Mouse (Mus musculus) MEL (cell line): ENCODE data around the gene Mrpl9.

Experiments
- ELF1 ChIP-seq: IDR thresholded peaks from 2 replicates; pipeline ENCODE4 v1.6.1; 2014; ENCODE audit warnings: low read depth, mild to moderate bottlenecking, inconsistent platforms, low read length, improper control_type of control experiment, moderate library complexity
- EP300 ChIP-seq, 2 experiments: IDR thresholded peaks; 2 replicates each; pipeline ENCODE4 v1.6.1; 2011; ENCODE audit warnings: improper control_type of control experiment in 2 of 2, low read length in 2 of 2, low read depth in 1 of 2, mild to moderate bottlenecking in 1 of 2
- ETS1 ChIP-seq: IDR thresholded peaks from 2 replicates; pipeline ENCODE4 v1.6.1; 2012; ENCODE audit warnings: low read depth, mild to moderate bottlenecking, inconsistent platforms, low read length, improper control_type of control experiment, moderate library complexity
- KAT2A ChIP-seq: conservative IDR thresholded peaks from 2 replicates; pipeline ENCODE4 v1.6.1; 2012; ENCODE audit warnings: low read depth, low read length, improper control_type of control experiment, inconsistent platforms
- MAX ChIP-seq: IDR thresholded peaks from 2 replicates; pipeline ENCODE4 v1.6.1; 2011; ENCODE audit warnings: low read length, improper control_type of control experiment
- POLR2A ChIP-seq, 2 experiments: IDR thresholded peaks; 2 replicates each; pipeline ENCODE4 v1.6.1; 2011 to 2012; ENCODE audit warnings: low read length in 2 of 2, mild to moderate bottlenecking in 2 of 2, control low read depth in 1 of 2, improper control_type of control experiment in 1 of 2, low read depth in 1 of 2, moderate library complexity in 1 of 2; ENCODE audit not compliant: control insufficient read depth in 1 of 2, insufficient read depth in 1 of 2, poor library complexity in 1 of 2
- TAL1 ChIP-seq: IDR thresholded peaks from 2 replicates; pipeline ENCODE4 v1.6.1; 2012; ENCODE audit warnings: mild to moderate bottlenecking, inconsistent platforms, low read length, moderate library complexity, mixed read lengths
- TBP ChIP-seq: IDR thresholded peaks from 2 replicates; pipeline ENCODE4 v1.8.0; 2011; ENCODE audit warnings: low read depth, low read length, improper control_type of control experiment
- USF1 ChIP-seq: IDR thresholded peaks from 2 replicates; pipeline ENCODE4 v1.6.1; 2014; ENCODE audit warnings: low read depth, mild to moderate bottlenecking, inconsistent platforms, low read length, improper control_type of control experiment, moderate library complexity
- ZKSCAN1 ChIP-seq: IDR thresholded peaks from 2 replicates; pipeline ENCODE4 v1.6.1; 2012; ENCODE audit warnings: low read depth, mild to moderate bottlenecking, inconsistent platforms, low read length, improper control_type of control experiment, moderate library complexity
- ZMIZ1 ChIP-seq: IDR thresholded peaks from 2 replicates; pipeline ENCODE4 v1.6.1; 2012; ENCODE audit warnings: low read depth, mild to moderate bottlenecking, inconsistent platforms, low read length, improper control_type of control experiment, moderate library complexity

- TF ChIP-seq POLR2A (IDR thresholded peaks at IDR 0.05; ENCODE audit: control insufficient read depth in 1 of 2, insufficient read depth in 1 of 2, low read depth in 1 of 2, low read length in 2 of 2, poor library complexity in 1 of 2): no peak
- no peak for TF ChIP-seq EP300 (IDR thresholded peaks at IDR 0.05; ENCODE audit: low read depth in 1 of 2, low read length in 2 of 2)
- TF ChIP-seq ZMIZ1: no peak
- no peak for TF ChIP-seq TBP
- TF ChIP-seq ETS1: no peak
- no peak for TF ChIP-seq USF1
- TF ChIP-seq ZKSCAN1: no peak
- no peak for TF ChIP-seq ELF1
- no peak for TF ChIP-seq MAX
- no peak for TF ChIP-seq TAL1
- no peak for TF ChIP-seq KAT2A
Measured at GRCm38 (mm10) chr3:94399663-94400310, 43.3 kb upstream of the Mrpl9 start.
